Mouse (Mus musculus) hindbrain, embryonic 14.5 days (tissue): ENCODE measurements at regions not wholly inside any gene's neighbourhood (a gene's known extent, or its start where the extent isn't known, plus 50 kb on each side); places are given as distances from the start of the nearest gene placed in this dataset.

Source experiments
- ATAC-seq: fragments of 200-750 bp; cut with Nextera tagmentation; 2 replicates; pipeline ENCODE4 v1.8.0; 2017; ENCODE audit warnings: moderate number of reproducible peaks, mild to moderate bottlenecking, moderate TSS enrichment, moderate library complexity; ENCODE audit not compliant: low FRiP score
- DNase-seq: peaks from one replicate; pipeline ENCODE4 v3.0.0-alpha.2; 2015; ENCODE audit warnings: low spot score
- H3K27ac ChIP-seq: fragments of 300-500 bp; sonication (generic); 2 replicates; pipeline ENCODE4 v1.5.1; 2014; ENCODE audit warnings: mild to moderate bottlenecking, moderate library complexity
- H3K27me3 ChIP-seq: fragments of 300-500 bp; sonication (generic); 2 replicates; pipeline ENCODE4 v1.6.1; 2014; ENCODE audit warnings: mild to moderate bottlenecking, low read length, mixed read lengths; ENCODE audit not compliant: control insufficient read depth, insufficient read depth
- H3K36me3 ChIP-seq: fragments of 300-500 bp; sonication (generic); replicated peaks from 2 replicates; pipeline ENCODE4 v1.6.1; 2014; ENCODE audit not compliant: control insufficient read depth, insufficient read depth
- H3K4me1 ChIP-seq: fragments of 300-500 bp; sonication (generic); replicated peaks from 2 replicates; pipeline ENCODE4 v1.6.1; 2014; ENCODE audit warnings: antibody characterized with exemption, low read length, mixed read lengths; ENCODE audit not compliant: control insufficient read depth, insufficient read depth
- H3K4me2 ChIP-seq: fragments of 300-500 bp; sonication (generic); replicated peaks from 2 replicates; pipeline ENCODE4 v1.6.1; 2014; ENCODE audit warnings: mild to moderate bottlenecking, moderate library complexity
- H3K4me3 ChIP-seq: fragments of 300-500 bp; sonication (generic); replicated peaks from 2 replicates; pipeline ENCODE4 v1.5.1; 2014; ENCODE audit warnings: mild to moderate bottlenecking, low read length
- H3K9ac ChIP-seq: fragments of 300-500 bp; sonication (generic); 2 replicates; pipeline ENCODE4 v1.6.1; 2014
- H3K9me3 ChIP-seq: fragments of 300-500 bp; sonication (generic); 2 replicates; pipeline ENCODE4 v1.6.1; 2016; ENCODE audit warnings: low read length; ENCODE audit not compliant: control insufficient read depth
- WGBS: fragments of 180-500 bp; shearing (Covaris S2); extraction: QIAGEN DNeasy Blood & Tissue Kit; methylation state at CpG from one replicate; pipeline ENCODE4 v1.1.7; 2014; 5-methylcytosine and 5-hydroxymethylcytosine counted together

- Histone ChIP-seq H3K9me3 (no peaks in the 10 kb centered on the region), H3K27me3 (no peaks in the 10 kb centered on the region), H3K4me3 (no peak overlapping the region), H3K9ac (no peak overlapping the region), H3K4me1 (peaks cover 6% of the 10 kb centered on the region; the same call in 1 of the 2 replicates), H3K4me2 (no peak overlapping the region), H3K36me3 (no peaks in the 10 kb centered on the region), H3K27ac (no peak overlapping the region)
- DNase-seq (no peak), ATAC-seq (no peak)
- WGBS = 87% methylated on average over 9 of the region's 9 CpGs
Measured at GRCm38 (mm10) chr11:86870486-86871165, 63.1 kb upstream of the Dhx40 start.

GRCm38 (mm10) chr11:86866931-86867330 lies 59.4 kb upstream of the Dhx40 start:
- DNase-seq (no peak), ATAC-seq (no peak)
- H3K9ac ChIP-seq = no peak overlapping the region
- H3K27ac ChIP-seq = no peak overlapping the region
- H3K4me1 ChIP-seq = no peaks in the 10 kb centered on the region
- no peak overlapping the region for H3K4me2 ChIP-seq
- 46% methylated on average over 10 of the region's 10 CpGs for WGBS
- no peak overlapping the region for H3K4me3 ChIP-seq
- H3K9me3 ChIP-seq = no peaks in the 10 kb centered on the region
- H3K27me3 ChIP-seq = no peaks in the 10 kb centered on the region
- no peaks in the 10 kb centered on the region for H3K36me3 ChIP-seq

GRCm38 (mm10) chr11:86859864-86860528 lies 52.5 kb upstream of the Dhx40 start:
- DNase-seq (no peak), ATAC-seq (no peak)
- Histone ChIP-seq H3K9me3 (no peaks in the 10 kb centered on the region), H3K9ac (no peak overlapping the region), H3K4me3 (no peak overlapping the region), H3K27me3 (no peaks in the 10 kb centered on the region), H3K4me2 (no peak overlapping the region), H3K4me1 (no peaks in the 10 kb centered on the region), H3K27ac (no peak overlapping the region), H3K36me3 (no peaks in the 10 kb centered on the region)
- 82% methylated on average over 8 of the region's 8 CpGs for WGBS

GRCm38 (mm10) chr11:86859236-86859817 lies 51.8 kb upstream of the Dhx40 start:
- 86% methylated on average over 9 of the region's 9 CpGs for WGBS
- Histone ChIP-seq H3K9ac (no peak overlapping the region), H3K4me1 (no peaks in the 10 kb centered on the region), H3K9me3 (no peaks in the 10 kb centered on the region), H3K27ac (no peak overlapping the region), H3K4me3 (no peak overlapping the region), H3K4me2 (no peak overlapping the region), H3K36me3 (no peaks in the 10 kb centered on the region), H3K27me3 (no peaks in the 10 kb centered on the region)
- DNase-seq = no peak
- ATAC-seq = no peak

- Histone ChIP-seq H3K4me2 (no peak overlapping the region), H3K9me3 (no peaks in the 10 kb centered on the region), H3K4me1 (no peaks in the 10 kb centered on the region), H3K36me3 (no peaks in the 10 kb centered on the region), H3K9ac (no peak overlapping the region), H3K27me3 (no peaks in the 10 kb centered on the region), H3K27ac (no peak overlapping the region), H3K4me3 (no peak overlapping the region)
- no peak for ATAC-seq
- WGBS = 96% methylated on average over 3 of the region's 3 CpGs
- DNase-seq = no peak
Measured at GRCm38 (mm10) chr11:86858211-86858610, 50.7 kb upstream of the Dhx40 start.
